Mouse (Mus musculus): Measurements from ENCODE around the gene Enpp5.

GRCm38 (mm10) chr17:44061289-44061890 lies 17.2 kb upstream of the Enpp5 start:
- TF ChIP-seq POLR2A (IDR thresholded peaks at IDR 0.05; ENCODE audit: borderline replicate concordance, extremely low read depth, low read depth, low read length) (no peak), CTCF (IDR thresholded peaks at IDR 0.05; ENCODE audit: insufficient read depth, low read length) (no peak)

Measured in lung, adult 2 months (tissue).